Mouse (Mus musculus) intestine, postnatal 0 days (tissue): ENCODE data around the gene Syt17. TPM values are rescaled to one million over a fixed set of nuclear protein-coding genes. Genes with fewer than 3 reads are reported as not detected.

Experiments used
- ATAC-seq: fragments of 200-750 bp; cut with Nextera tagmentation; 2 replicates; pipeline ENCODE4 v1.8.0; 2017; ENCODE audit warnings: mild to moderate bottlenecking, moderate TSS enrichment, moderate library complexity
- H3K27ac ChIP-seq: fragments of 300-500 bp; sonication (generic); 2 replicates; pipeline ENCODE4 v1.5.1; 2014; ENCODE audit warnings: mild to moderate bottlenecking, low read depth, low read length, moderate library complexity
- H3K27me3 ChIP-seq: fragments of 300-500 bp; sonication (generic); replicated peaks from 2 replicates; pipeline ENCODE4 v1.6.1; 2014; ENCODE audit warnings: low read length, mixed read lengths; ENCODE audit not compliant: control insufficient read depth, insufficient read depth
- H3K36me3 ChIP-seq: fragments of 300-500 bp; sonication (generic); 2 replicates; pipeline ENCODE4 v1.6.1; 2014; ENCODE audit warnings: mild to moderate bottlenecking, moderate library complexity; ENCODE audit not compliant: control insufficient read depth, insufficient read depth
- H3K4me1 ChIP-seq: fragments of 300-500 bp; sonication (generic); replicated peaks from 2 replicates; pipeline ENCODE4 v1.6.1; 2014; ENCODE audit warnings: antibody characterized with exemption, low read length, mixed read lengths; ENCODE audit not compliant: control insufficient read depth, insufficient read depth
- H3K4me2 ChIP-seq: fragments of 300-500 bp; sonication (generic); replicated peaks from 2 replicates; pipeline ENCODE4 v1.6.1; 2014; ENCODE audit warnings: low read depth, mild to moderate bottlenecking, moderate library complexity
- H3K4me3 ChIP-seq: fragments of 300-500 bp; sonication (generic); 2 replicates; pipeline ENCODE4 v1.5.1; 2014; ENCODE audit warnings: low read depth, low read length
- H3K9ac ChIP-seq: fragments of 300-500 bp; sonication (generic); 2 replicates; pipeline ENCODE4 v1.6.1; 2014; ENCODE audit warnings: mild to moderate bottlenecking, low read depth, low read length
- H3K9me3 ChIP-seq: fragments of 300-500 bp; sonication (generic); 2 replicates; pipeline ENCODE4 v1.6.1; 2016; ENCODE audit warnings: mixed run types; ENCODE audit not compliant: control insufficient read depth
- CTCF ChIP-seq: sonication (generic); IDR thresholded peaks from 2 replicates; pipeline ENCODE4 v1.5.1; 2016; ENCODE audit warnings: low read depth, mild to moderate bottlenecking, control low read depth, antibody characterized with exemption, moderate library complexity
- WGBS: fragments of 180-500 bp; shearing (Covaris S2); extraction: QIAGEN DNeasy Blood & Tissue Kit; methylation state at CpG from one replicate; pipeline ENCODE4 v1.1.7; 2014; 5-methylcytosine and 5-hydroxymethylcytosine counted together
- polyA plus RNA-seq: library from polyadenylated mRNA; unstranded; fragments of >200 nt; fragmentation: Nextera tagmentation; extraction: Ambion mirVana; gene quantifications from 2 replicates; pipeline ENCODE4 v1.2.1, GENCODE M21; 2015

Syt17 gene
- polyA plus RNA-seq, 1 experiment from 2014 or later = 3.0 TPM

DNA sequence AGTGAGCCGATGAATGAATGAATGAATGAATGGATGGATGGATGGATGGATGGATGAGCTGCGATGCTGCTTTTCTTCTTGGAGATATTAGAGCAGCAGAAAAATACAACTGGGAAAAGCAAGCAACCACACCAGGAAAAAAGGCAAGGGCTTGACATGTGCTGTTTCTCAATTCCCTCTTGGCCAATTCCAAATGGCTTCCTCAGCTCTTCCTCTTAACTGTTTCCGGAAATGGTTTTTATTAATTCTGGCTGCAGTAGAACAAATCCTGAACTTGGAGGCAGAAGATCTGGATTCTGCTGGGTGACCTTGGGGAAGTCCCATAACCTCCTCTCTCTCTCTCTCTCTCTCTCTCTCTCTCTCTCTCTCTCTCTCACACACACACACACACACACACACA is 20.0 kb upstream of the Syt17 start:
- no peak for TF ChIP-seq CTCF
- Histone ChIP-seq H3K4me1 (peaks cover 4% of the 10 kb centered on the region), H3K9ac (no peak overlapping the region), H3K4me2 (no peak overlapping the region), H3K9me3 (no peaks in the 10 kb centered on the region), H3K27me3 (no peaks in the 10 kb centered on the region), H3K4me3 (no peak overlapping the region), H3K27ac (no peak overlapping the region), H3K36me3 (no peaks in the 10 kb centered on the region)
- 92% methylated on average over 3 of the region's 3 CpGs for WGBS
- ATAC-seq = no peak

GRCm38 (mm10) chr7:118464432-118464831 is 16.4 kb upstream of the Syt17 start:
- H3K27me3 ChIP-seq = no peaks in the 10 kb centered on the region
- 0 out of 2 replicates have a peak, but pooled peaks have one; percentile 31 for ATAC-seq
- no peak overlapping the region for H3K4me2 ChIP-seq
- H3K9me3 ChIP-seq = no peaks in the 10 kb centered on the region
- no peak for TF ChIP-seq CTCF
- H3K36me3 ChIP-seq = no peaks in the 10 kb centered on the region
- H3K4me3 ChIP-seq = no peak overlapping the region
- 20% methylated on average over 4 of the region's 4 CpGs for WGBS
- no peak overlapping the region for H3K9ac ChIP-seq
- H3K27ac ChIP-seq = no peak overlapping the region
- peaks cover 3% of the 10 kb centered on the region; the same call in 1 of the 2 replicates for H3K4me1 ChIP-seq

DNA sequence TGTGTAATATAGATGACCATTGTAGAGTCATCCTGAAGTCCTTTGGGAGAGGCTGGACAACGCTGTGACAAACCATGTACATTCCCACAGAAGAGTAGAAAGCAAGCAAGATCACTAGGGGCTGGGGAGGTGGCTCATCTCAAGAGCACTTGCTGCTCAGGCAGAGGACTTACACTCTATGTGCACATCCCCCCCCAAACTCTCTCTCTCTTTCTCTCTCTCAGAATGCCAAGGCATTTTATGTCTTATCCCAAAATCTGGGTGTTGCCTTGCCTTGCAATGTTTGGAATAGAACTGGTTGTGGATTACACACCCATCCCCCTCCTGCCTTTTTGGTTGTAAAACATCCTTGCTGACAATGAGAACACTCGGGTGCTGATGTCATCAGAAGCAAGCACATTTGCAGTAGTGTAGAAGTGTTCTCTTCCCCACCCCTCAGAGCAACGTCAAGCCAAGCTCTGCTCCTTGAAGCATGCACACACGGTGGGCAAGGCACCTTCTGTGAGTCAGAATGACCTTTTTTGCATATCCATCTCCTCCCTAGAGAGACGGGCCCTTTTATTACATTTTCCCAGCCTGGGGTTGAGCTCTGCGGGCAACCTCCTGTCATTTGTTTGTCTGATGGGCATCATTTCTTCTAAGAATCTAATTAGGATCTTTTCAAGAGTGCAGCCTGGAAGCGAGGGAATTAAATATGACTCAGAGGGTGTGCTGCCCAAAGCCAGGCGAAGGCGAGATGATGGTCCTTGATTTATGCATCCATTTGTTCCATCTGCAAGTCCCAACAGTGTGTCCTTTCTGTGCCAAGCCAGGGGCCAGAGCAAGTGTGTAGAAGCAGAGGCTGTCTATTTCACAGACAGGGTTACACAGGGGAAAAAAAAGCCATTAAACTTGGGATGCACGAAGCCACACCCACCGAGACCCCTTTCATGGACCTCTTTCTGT is 15.1 kb upstream of the Syt17 start:
- Histone ChIP-seq H3K9ac (no peak overlapping the region), H3K4me3 (no peak overlapping the region), H3K27me3 (no peaks in the 10 kb centered on the region), H3K4me1 (peaks cover 3% of the 10 kb centered on the region; the same call in 1 of the 2 replicates), H3K4me2 (no peak overlapping the region), H3K9me3 (no peaks in the 10 kb centered on the region), H3K27ac (no peak overlapping the region), H3K36me3 (no peaks in the 10 kb centered on the region)
- no peak for TF ChIP-seq CTCF
- 46% methylated on average over 11 of the region's 11 CpGs for WGBS
- ATAC-seq = no peak

DNA sequence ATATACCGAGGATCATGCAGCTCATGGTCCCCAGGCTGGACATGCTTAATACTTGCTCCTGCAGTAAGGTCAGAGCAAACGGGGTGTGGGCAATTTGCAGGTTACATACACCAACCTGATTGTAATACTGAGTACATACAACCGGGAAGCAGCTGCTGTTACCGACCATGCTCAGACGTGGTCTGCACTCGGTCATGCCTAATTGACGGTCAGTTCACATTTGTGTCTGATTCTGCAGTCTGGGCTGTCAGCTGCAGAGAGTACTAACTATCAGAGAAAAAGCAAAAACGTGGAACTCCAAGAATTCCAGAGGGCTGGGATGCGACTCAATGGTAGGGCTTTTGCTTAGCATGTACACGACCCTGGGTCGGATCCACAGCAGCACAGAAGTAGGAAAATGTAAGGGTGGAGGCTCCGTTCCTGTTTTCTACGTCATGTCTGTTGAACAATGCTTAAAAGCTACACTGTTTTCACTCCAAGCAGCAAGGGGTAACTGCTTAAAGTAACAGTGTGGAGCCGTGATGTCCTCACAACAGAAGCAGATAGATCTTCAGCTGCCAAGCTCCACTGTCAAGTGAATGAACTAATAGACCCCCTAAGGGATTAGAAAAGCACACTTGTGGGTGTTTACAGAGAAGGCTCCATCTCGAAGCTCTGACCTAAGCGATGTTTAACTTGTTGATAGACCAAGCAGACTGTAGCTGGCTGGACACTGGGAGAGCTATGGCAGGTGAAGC is 13.5 kb upstream of the Syt17 start:
- ATAC-seq = no peak
- Histone ChIP-seq H3K4me2 (no peak overlapping the region), H3K4me1 (peaks cover 3% of the 10 kb centered on the region; the same call in 1 of the 2 replicates), H3K4me3 (no peak overlapping the region), H3K36me3 (no peaks in the 10 kb centered on the region), H3K9ac (no peak overlapping the region), H3K27me3 (no peaks in the 10 kb centered on the region), H3K27ac (no peak overlapping the region), H3K9me3 (no peaks in the 10 kb centered on the region)
- 34% methylated on average over 16 of the region's 16 CpGs for WGBS
- TF ChIP-seq CTCF = no peak

GRCm38 (mm10) chr7:118453722-118454121 is 5.7 kb upstream of the Syt17 start:
- no peak for ATAC-seq

DNA sequence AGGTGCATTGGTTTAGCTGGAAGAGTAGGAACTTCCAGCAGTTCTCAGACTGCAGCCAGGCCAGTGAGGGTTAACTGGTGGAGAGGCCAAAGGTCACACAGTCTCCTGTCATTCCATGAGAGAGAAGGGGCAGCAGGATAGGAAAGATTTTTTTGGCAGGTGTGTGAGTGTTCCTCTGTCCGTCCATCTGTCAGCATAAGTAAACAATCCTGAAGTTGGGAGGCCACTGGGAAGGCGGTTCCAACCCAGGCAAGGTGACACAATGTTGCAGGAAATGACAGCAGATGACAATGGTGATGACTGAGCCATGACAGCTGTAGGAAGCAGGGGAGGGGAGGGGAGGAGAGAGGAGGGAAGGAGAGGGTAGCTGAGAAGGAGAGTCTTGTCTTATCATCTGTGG is 4.9 kb upstream of the Syt17 start:
- Histone ChIP-seq H3K4me1 (no peaks in the 10 kb centered on the region; the same call in 1 of the 2 replicates), H3K27ac (no peak overlapping the region), H3K27me3 (0 out of 2 replicates have a peak, but pooled peaks cover under 1% of the 10 kb centered on the region), H3K4me3 (no peak overlapping the region), H3K9ac (no peak overlapping the region), H3K4me2 (no peak overlapping the region), H3K36me3 (no peaks in the 10 kb centered on the region), H3K9me3 (no peaks in the 10 kb centered on the region)
- no peak for TF ChIP-seq CTCF
- ATAC-seq = no peak
- 18% methylated on average over 2 of the region's 2 CpGs for WGBS

More at GRCm38 (mm10) chr7:118453722-118454121, 5.7 kb upstream of the Syt17 start:
- no peaks in the 10 kb centered on the region for H3K9me3 ChIP-seq
- no peak for TF ChIP-seq CTCF
- H3K27me3 ChIP-seq = no peaks in the 10 kb centered on the region
- no peak overlapping the region for H3K27ac ChIP-seq
- H3K36me3 ChIP-seq = no peaks in the 10 kb centered on the region
- H3K4me3 ChIP-seq = no peak overlapping the region
- no peak overlapping the region for H3K9ac ChIP-seq
- 62% methylated on average over 4 of the region's 4 CpGs for WGBS
- no peak overlapping the region for H3K4me2 ChIP-seq
- no peaks in the 10 kb centered on the region for H3K4me1 ChIP-seq
